Mouse (Mus musculus): ENCODE data around the gene Gpr107.
"Not testable (repeated sequence)": the region's sequence is repeated elsewhere in the genome, so short reads cannot be mapped to it uniquely, and the experiment has no call there.

Gpr107 gene

GRCm38 (mm10) chr2:31156846-31157245 lies 4.7 kb downstream of the Gpr107 start:
- in situ Hi-C loops (cut with MboI, MseI): no loop called here

GRCm38 (mm10) chr2:31160147-31160920 lies 8.2 kb downstream of the Gpr107 start:
- in situ Hi-C loops (cut with MboI, MseI): no loop called here

GRCm38 (mm10) chr2:31161620-31162019 lies 9.5 kb downstream of the Gpr107 start:
- in situ Hi-C loops (cut with MboI, MseI): no loop called here

GRCm38 (mm10) chr2:31163361-31164118 lies 11.4 kb downstream of the Gpr107 start:
- in situ Hi-C loops (cut with MboI, MseI): no loop called here

GRCm38 (mm10) chr2:31164841-31165455 lies 12.8 kb downstream of the Gpr107 start:
- in situ Hi-C loops (cut with MboI, MseI): no loop called here

- in situ Hi-C loops (cut with MboI, MseI): no loop called here
Measured at GRCm38 (mm10) chr2:31165529-31165928, 13.4 kb downstream of the Gpr107 start.

GRCm38 (mm10) chr2:31167571-31167970 lies 15.5 kb downstream of the Gpr107 start:
- in situ Hi-C loops (cut with MboI, MseI): not testable (repeated sequence)

GRCm38 (mm10) chr2:31169001-31169400 lies 16.9 kb downstream of the Gpr107 start:
- in situ Hi-C loops (cut with MboI, MseI): no loop called here

- in situ Hi-C loops (cut with MboI, MseI): no loop called here
Measured at GRCm38 (mm10) chr2:31170164-31170563, 18.0 kb downstream of the Gpr107 start.

- in situ Hi-C loops (cut with MboI, MseI): no loop called here
Measured at GRCm38 (mm10) chr2:31172001-31172400, 19.9 kb downstream of the Gpr107 start.

- in situ Hi-C loops (cut with MboI, MseI): no loop called here
Measured at GRCm38 (mm10) chr2:31172536-31172935, 20.4 kb downstream of the Gpr107 start.

- in situ Hi-C loops (cut with MboI, MseI): no loop called here
Measured at GRCm38 (mm10) chr2:31173290-31173689, 21.2 kb downstream of the Gpr107 start.

GRCm38 (mm10) chr2:31178593-31178992 lies 26.5 kb downstream of the Gpr107 start:
- in situ Hi-C loops (cut with MboI, MseI): not testable (repeated sequence)

GRCm38 (mm10) chr2:31179471-31179870 lies 27.4 kb downstream of the Gpr107 start:
- in situ Hi-C loops (cut with MboI, MseI): no loop called here

- in situ Hi-C loops (cut with MboI, MseI): no loop called here
Measured at GRCm38 (mm10) chr2:31180081-31180551, 28.0 kb downstream of the Gpr107 start.

GRCm38 (mm10) chr2:31182786-31183330 lies 30.7 kb downstream of the Gpr107 start:
- in situ Hi-C loops (cut with MboI, MseI): no loop called here

- in situ Hi-C loops (cut with MboI, MseI): no loop called here
Measured at GRCm38 (mm10) chr2:31183830-31184229, 31.7 kb downstream of the Gpr107 start.

GRCm38 (mm10) chr2:31188691-31189090 lies 36.6 kb downstream of the Gpr107 start:
- in situ Hi-C loops (cut with MboI, MseI): no loop called here

- in situ Hi-C loops (cut with MboI, MseI): loop anchor here (10.0 kb wide), 1 partner anchor 85 kb away; no protein-coding TSS in a partner anchor
Measured at GRCm38 (mm10) chr2:31189654-31190053, 37.5 kb downstream of the Gpr107 start.

- in situ Hi-C loops (cut with MboI, MseI): loop anchor here (10.0 kb wide), 1 partner anchor 83 kb away; no protein-coding TSS in a partner anchor
Measured at GRCm38 (mm10) chr2:31191765-31192164, 39.6 kb downstream of the Gpr107 start.

GRCm38 (mm10) chr2:31194356-31195021 lies 42.4 kb downstream of the Gpr107 start:
- in situ Hi-C loops (cut with MboI, MseI): loop anchor here (5.0 to 10.0 kb wide), 3 partner anchors 80 to 188 kb away; no protein-coding TSS in a partner anchor
